Mouse (Mus musculus): Measurements from ENCODE around the gene Olfr97.

Olfr97 gene

DNA sequence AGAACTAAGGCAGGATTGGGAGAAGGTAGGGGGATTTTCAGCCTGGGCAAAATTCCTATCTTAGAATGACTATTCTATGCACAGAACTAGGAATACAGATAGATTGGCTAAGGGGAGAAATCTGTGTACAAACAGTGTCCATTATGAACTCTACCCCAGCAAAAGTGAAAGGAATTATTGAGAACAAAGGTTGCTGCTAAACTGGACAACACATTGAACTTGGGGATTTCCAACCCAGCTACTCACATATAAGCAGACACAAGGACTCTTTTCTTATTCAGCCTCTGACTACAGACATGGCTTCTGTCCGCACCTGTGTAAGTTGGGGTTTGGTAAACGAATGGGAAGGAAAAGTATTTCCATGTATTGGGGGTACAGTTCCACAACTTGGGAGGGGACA, 43.5 kb downstream of the Olfr97 start, which contains the start of gene Ubd:
TSS of gene Ubd (plus strand) at position 237 of the 400 bp plus-strand sequence.
- DNase-seq: no peak

DNA sequence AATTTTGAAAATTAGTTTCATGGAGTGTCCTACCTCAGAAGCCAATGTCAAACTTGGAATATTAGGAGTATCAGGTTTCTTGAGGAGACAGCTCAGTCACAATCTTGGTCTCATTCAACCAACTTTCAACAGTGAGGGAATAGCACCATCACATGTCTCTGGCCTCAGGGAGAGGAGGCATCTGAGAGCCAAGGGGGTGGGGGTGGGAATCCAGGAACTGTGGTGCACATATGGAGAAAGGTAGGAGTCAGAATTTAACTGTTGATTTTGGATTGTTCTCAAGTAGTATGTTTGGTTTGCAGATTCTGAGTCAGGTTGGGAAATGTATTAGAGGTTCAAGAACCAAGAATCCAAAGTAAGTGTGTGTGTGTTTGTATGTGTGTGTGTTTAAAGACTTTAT, 44.1 kb downstream of the Olfr97 start:
- DNase-seq: no peak

- DNase-seq: peak; percentile 23
Observed at GRCm38 (mm10) chr17:37190711-37191110, 46.4 kb downstream of the Olfr97 start.

GRCm38 (mm10) chr17:37185474-37185873, 51.7 kb downstream of the Olfr97 start:
- no peak for DNase-seq
